Mouse (Mus musculus): ENCODE results near the gene Plekha1.

Plekha1 gene

GRCm38 (mm10) chr7:130954177-130954601, 88.6 kb downstream of the Plekha1 start:
- DNase-seq (ENCODE audit: low read depth, low spot score) = no peak

DNA sequence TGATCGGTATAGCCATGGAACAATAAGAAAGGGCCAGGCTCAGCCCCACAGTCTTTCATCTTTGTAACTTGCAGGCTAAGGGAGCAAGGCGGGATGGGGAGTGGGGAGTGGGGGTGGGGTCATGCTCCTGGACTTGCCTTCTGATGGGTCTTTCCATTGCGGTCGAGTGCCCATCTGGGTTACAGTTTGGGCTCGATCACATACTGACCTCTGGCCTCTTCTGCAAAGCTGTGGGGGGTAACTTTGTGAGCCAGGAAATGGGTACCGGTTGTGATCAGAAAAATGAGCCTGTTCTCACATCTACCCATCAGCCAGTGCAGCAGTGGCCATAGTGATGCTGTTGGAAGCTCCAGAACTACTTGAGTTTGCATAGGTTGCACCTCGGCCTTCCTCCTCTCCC, 93.0 kb downstream of the Plekha1 start:
- no peak for DNase-seq (ENCODE audit: low read depth, low spot score)

- no peak for DNase-seq (ENCODE audit: low read depth, low spot score)
These were observed 94.3 kb downstream of the Plekha1 start for GRCm38 (mm10) chr7:130959868-130960267.

GRCm38 (mm10) chr7:130961429-130961828, 95.9 kb downstream of the Plekha1 start:
- no peak for DNase-seq (ENCODE audit: low read depth, low spot score)

Measured in WW6 (cell line).